Mouse (Mus musculus): ENCODE results near the gene Smok3b. TPM values are rescaled to one million over a fixed set of nuclear protein-coding genes. Genes with fewer than 3 reads are reported as not detected.

Gene Smok3b
- total RNA-seq, 1 experiment from 2014 or later, result not detected

DNA sequence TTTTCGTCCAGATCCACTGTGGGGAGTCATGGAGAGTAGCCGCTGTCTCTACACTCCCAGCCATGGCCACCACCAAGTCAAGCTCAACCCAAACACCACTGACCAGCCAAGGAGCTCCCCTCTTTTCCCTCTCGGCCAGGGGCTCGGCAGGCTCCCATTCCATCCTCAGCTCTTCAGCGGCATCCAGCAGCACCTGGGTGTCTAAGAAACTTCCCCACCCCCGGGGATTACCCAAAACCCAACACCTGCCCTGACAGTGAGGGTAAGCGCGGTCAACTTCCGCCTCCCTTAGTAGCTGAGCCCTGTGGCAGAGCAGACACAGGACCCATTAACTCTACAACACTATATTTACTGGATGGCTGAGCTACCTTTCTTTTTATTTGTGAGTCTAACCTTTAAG, 60.2 kb downstream of the Smok3b start:
- ATAC-seq (replicated peaks in 1 of 2; ENCODE audit: insufficient read depth in 1 of 2, low FRiP score in 2 of 2, low TSS enrichment in 1 of 2, low read depth in 1 of 2, poor library complexity in 2 of 2, severe bottlenecking in 2 of 2), result no peak

- no peak for ATAC-seq (replicated peaks in 1 of 2; ENCODE audit: insufficient read depth in 1 of 2, low FRiP score in 2 of 2, low TSS enrichment in 1 of 2, low read depth in 1 of 2, poor library complexity in 2 of 2, severe bottlenecking in 2 of 2)
Measured at GRCm38 (mm10) chr5:138083318-138083900, 62.2 kb downstream of the Smok3b start.

- ATAC-seq (replicated peaks in 1 of 2; ENCODE audit: insufficient read depth in 1 of 2, low FRiP score in 2 of 2, low TSS enrichment in 1 of 2, low read depth in 1 of 2, poor library complexity in 2 of 2, severe bottlenecking in 2 of 2), result no peak
Measured at GRCm38 (mm10) chr5:138083936-138084335, 62.7 kb downstream of the Smok3b start.

- ATAC-seq (replicated peaks in 1 of 2; ENCODE audit: insufficient read depth in 1 of 2, low FRiP score in 2 of 2, low TSS enrichment in 1 of 2, low read depth in 1 of 2, poor library complexity in 2 of 2, severe bottlenecking in 2 of 2), result peak in 1 of 2 experiments; percentile 27; a peak in 1 of 4 replicates
Measured at GRCm38 (mm10) chr5:138084507-138084906, 63.3 kb downstream of the Smok3b start.

- ATAC-seq (replicated peaks in 1 of 2; ENCODE audit: insufficient read depth in 1 of 2, low FRiP score in 2 of 2, low TSS enrichment in 1 of 2, low read depth in 1 of 2, poor library complexity in 2 of 2, severe bottlenecking in 2 of 2), result peak; percentile 97 to 99
Measured at GRCm38 (mm10) chr5:138084996-138085395, 63.8 kb downstream of the Smok3b start, which contains the start of gene Zkscan1. Zkscan1 (plus strand) TSS chr5:138085084.

- ATAC-seq (replicated peaks in 1 of 2; ENCODE audit: insufficient read depth in 1 of 2, low FRiP score in 2 of 2, low TSS enrichment in 1 of 2, low read depth in 1 of 2, poor library complexity in 2 of 2, severe bottlenecking in 2 of 2), result peak; percentile 8 to 29; a peak in 3 of 4 replicates
Measured at GRCm38 (mm10) chr5:138085421-138085911, 64.2 kb downstream of the Smok3b start.

- ATAC-seq (replicated peaks in 1 of 2; ENCODE audit: insufficient read depth in 1 of 2, low FRiP score in 2 of 2, low TSS enrichment in 1 of 2, low read depth in 1 of 2, poor library complexity in 2 of 2, severe bottlenecking in 2 of 2), result no peak
Measured at GRCm38 (mm10) chr5:138086842-138087241, 65.6 kb downstream of the Smok3b start.

DNA sequence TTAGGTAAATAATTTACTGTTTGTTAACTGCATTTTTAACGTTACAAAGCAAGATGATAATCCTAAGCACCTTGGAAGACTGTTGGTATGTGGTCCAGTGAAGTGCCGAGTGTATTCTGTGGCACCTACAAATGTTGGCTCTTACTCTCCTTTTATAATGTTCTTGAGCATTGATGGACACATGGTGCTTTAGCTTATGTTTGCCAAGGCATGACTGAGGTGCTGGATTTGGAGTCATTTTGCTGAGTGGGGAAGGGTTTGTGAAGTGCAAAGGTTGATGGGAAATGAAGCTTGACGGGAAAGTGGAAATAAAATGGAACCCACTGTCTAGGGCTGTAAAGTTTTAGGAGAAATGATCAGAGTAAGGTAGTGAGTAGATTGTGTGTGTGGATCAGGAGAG, 67.1 kb downstream of the Smok3b start:
- ATAC-seq (replicated peaks in 1 of 2; ENCODE audit: insufficient read depth in 1 of 2, low FRiP score in 2 of 2, low TSS enrichment in 1 of 2, low read depth in 1 of 2, poor library complexity in 2 of 2, severe bottlenecking in 2 of 2), result no peak

- ATAC-seq (replicated peaks in 1 of 2; ENCODE audit: insufficient read depth in 1 of 2, low FRiP score in 2 of 2, low TSS enrichment in 1 of 2, low read depth in 1 of 2, poor library complexity in 2 of 2, severe bottlenecking in 2 of 2), result no peak
Measured at GRCm38 (mm10) chr5:138089108-138089551, 67.9 kb downstream of the Smok3b start.

- ATAC-seq (replicated peaks in 1 of 2; ENCODE audit: insufficient read depth in 1 of 2, low FRiP score in 2 of 2, low TSS enrichment in 1 of 2, low read depth in 1 of 2, poor library complexity in 2 of 2, severe bottlenecking in 2 of 2), result no peak
Measured at GRCm38 (mm10) chr5:138090271-138090670, 69.0 kb downstream of the Smok3b start.

DNA sequence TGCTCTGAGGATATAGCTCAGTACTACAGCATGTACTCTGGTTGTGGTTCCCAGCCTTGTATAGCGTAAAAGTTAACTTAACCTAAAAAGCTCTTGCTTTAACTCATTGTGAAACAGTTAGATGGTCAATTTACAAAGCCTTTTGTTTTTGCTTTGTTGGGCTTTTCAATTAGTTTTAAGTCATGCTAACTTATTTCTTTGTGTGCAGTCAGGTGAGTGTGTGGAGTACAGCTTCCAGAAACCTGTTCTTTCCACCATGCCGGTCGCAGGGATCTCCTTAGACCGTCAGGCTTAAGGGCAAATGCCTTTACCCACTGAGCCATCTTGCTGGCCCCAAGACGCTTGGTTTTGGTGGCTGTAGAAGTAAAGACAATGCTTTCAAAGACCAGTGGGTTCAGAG, 69.5 kb downstream of the Smok3b start:
- ATAC-seq (replicated peaks in 1 of 2; ENCODE audit: insufficient read depth in 1 of 2, low FRiP score in 2 of 2, low TSS enrichment in 1 of 2, low read depth in 1 of 2, poor library complexity in 2 of 2, severe bottlenecking in 2 of 2), result no peak

DNA sequence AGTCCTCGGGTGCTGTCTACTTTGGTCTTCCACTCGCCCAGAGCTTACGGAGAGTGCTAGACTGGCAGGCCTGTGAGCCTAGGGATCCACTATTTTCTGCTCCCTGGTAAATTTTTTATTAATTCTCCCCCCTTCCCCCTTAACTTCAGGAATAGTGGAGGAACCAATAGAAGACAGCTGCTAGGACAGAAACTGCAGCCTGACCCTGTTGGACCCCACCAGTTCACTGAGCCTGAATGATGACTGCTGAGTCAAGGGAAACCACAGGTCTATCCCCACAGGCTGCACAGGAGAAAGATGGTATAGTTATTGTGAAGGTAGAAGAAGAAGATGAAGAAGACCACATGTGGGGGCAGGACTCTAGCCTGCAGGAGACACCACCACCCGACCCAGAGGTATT, 71.5 kb downstream of the Smok3b start:
- ATAC-seq (replicated peaks in 1 of 2; ENCODE audit: insufficient read depth in 1 of 2, low FRiP score in 2 of 2, low TSS enrichment in 1 of 2, low read depth in 1 of 2, poor library complexity in 2 of 2, severe bottlenecking in 2 of 2), result no peak

GRCm38 (mm10) chr5:138094474-138094873, 73.2 kb downstream of the Smok3b start:
- ATAC-seq (replicated peaks in 1 of 2; ENCODE audit: insufficient read depth in 1 of 2, low FRiP score in 2 of 2, low TSS enrichment in 1 of 2, low read depth in 1 of 2, poor library complexity in 2 of 2, severe bottlenecking in 2 of 2), result no peak

Other genes starting within 250 kb of the Smok3b start
- gene Ppp1r35, start 242.6 kb upstream of the Smok3b start, total RNA-seq (2017), result 15.3 and 61.5 TPM in 2 replicates
- 30.4 and 31.8 TPM in 2 replicates for gene Mepce, start 233.8 kb upstream of the Smok3b start, total RNA-seq (2017)
- gene Zcwpw1, start 233.6 kb upstream of the Smok3b start, total RNA-seq (2017), result 21.3 and 27.6 TPM in 2 replicates
- gene Pilra, start 185.1 kb upstream of the Smok3b start, total RNA-seq (2017), result 17.7 and 22.2 TPM in 2 replicates
- 6.0 and 12.3 TPM in 2 replicates for gene Pilrb1, start 163.3 kb upstream of the Smok3b start, total RNA-seq (2017)
- 3.7 and 17.8 TPM in 2 replicates for gene Pilrb2, start 149.6 kb upstream of the Smok3b start, total RNA-seq (2017)
- gene Cyp3a13, start 99.8 kb upstream of the Smok3b start, total RNA-seq (2017), result not detected in 2 replicates
- gene Gjc3, start 58.3 kb upstream of the Smok3b start, total RNA-seq (2017), result not detected in 2 replicates
- gene Azgp1, start 39.9 kb upstream of the Smok3b start, total RNA-seq (2017), result not detected in 2 replicates
- gene Smok3a, start 168 bp upstream of the Smok3b start, total RNA-seq (2017), result not detected in 2 replicates
- not detected in 2 replicates for gene Smok3c, start 31.8 kb downstream of the Smok3b start, total RNA-seq (2017)
- gene Zkscan1, start 63.7 kb downstream of the Smok3b start, total RNA-seq (2017), result 45.8 and 48.2 TPM in 2 replicates
- gene Zscan21, start 95.5 kb downstream of the Smok3b start, total RNA-seq (2017), result 17.3 and 18.4 TPM in 2 replicates
- gene Zfp113, start 134.3 kb downstream of the Smok3b start, total RNA-seq (2017), result 14.4 and 16.0 TPM in 2 replicates
- 32.6 and 52.6 TPM in 2 replicates for gene Cops6, start 139.6 kb downstream of the Smok3b start, total RNA-seq (2017)
- 34.8 and 50.0 TPM in 2 replicates for gene Ap4m1, start 150.6 kb downstream of the Smok3b start, total RNA-seq (2017)
- 449 and 495 TPM in 2 replicates for gene Mcm7, start 151.0 kb downstream of the Smok3b start, total RNA-seq (2017)
- 30.3 and 40.9 TPM in 2 replicates for gene Taf6, start 166.0 kb downstream of the Smok3b start, total RNA-seq (2017)
- 46.3 and 53.8 TPM in 2 replicates for gene Cnpy4, start 166.1 kb downstream of the Smok3b start, total RNA-seq (2017)
- gene Mblac1, start 172.9 kb downstream of the Smok3b start, total RNA-seq (2017), result 2.8 and 3.5 TPM in 2 replicates
- gene Nxpe5, start 204.5 kb downstream of the Smok3b start, total RNA-seq (2017), result 6.4 and 8.7 TPM in 2 replicates
- 31.2 and 41.6 TPM in 2 replicates for gene Lamtor4, start 234.1 kb downstream of the Smok3b start, total RNA-seq (2017)
- gene BC037034, start 242.6 kb downstream of the Smok3b start, total RNA-seq (2017), result 34.1 and 38.8 TPM in 2 replicates

All from hematopoietic stem cell, adult 5-6 weeks (primary cell).